Mouse (Mus musculus) C2C12 (cell line): Measurements from ENCODE around the gene Ehhadh. TPM values are rescaled to one million over a fixed set of nuclear protein-coding genes. Genes with fewer than 3 reads are reported as not detected.

Source experiments
- H3K27me3 ChIP-seq: one replicate; pipeline ENCODE4 v1.6.1; 2011; ENCODE audit not compliant: control insufficient read depth, insufficient read depth, insufficient read length
- H3K36me3 ChIP-seq: one replicate; pipeline ENCODE4 v1.6.1; 2011; ENCODE audit not compliant: control insufficient read depth, insufficient read depth
- H3K4me3 ChIP-seq: one replicate; pipeline ENCODE4 v1.5.1; 2011; ENCODE audit warnings: mild to moderate bottlenecking, control low read depth; ENCODE audit not compliant: poor library complexity, insufficient read depth, severe bottlenecking
- H3K79me2 ChIP-seq: one replicate; pipeline ENCODE4 v1.6.1; 2011; ENCODE audit not compliant: control insufficient read depth, insufficient read depth
- H3K79me3 ChIP-seq: one replicate; pipeline ENCODE4 v1.6.1; 2011; ENCODE audit warnings: low read depth, control low read depth
- H3ac ChIP-seq: one replicate; pipeline ENCODE3; 2011; ENCODE audit warnings: low read depth; ENCODE audit not compliant: control insufficient read depth, insufficient read length
- CEBPB ChIP-seq: IDR thresholded peaks from one replicate; pipeline ENCODE4 v1.6.1; 2011; ENCODE audit warnings: low read depth, mild to moderate bottlenecking, control low read depth, moderate library complexity
- CTCF ChIP-seq: IDR thresholded peaks from one replicate; pipeline ENCODE4 v1.5.1; 2011; ENCODE audit not compliant: control insufficient read depth, insufficient read depth, insufficient read length
- FOSL1 ChIP-seq: IDR thresholded peaks from one replicate; pipeline ENCODE4 v1.8.0; 2011; ENCODE audit warnings: mild to moderate bottlenecking, low read length; ENCODE audit not compliant: poor library complexity, insufficient read depth, severe bottlenecking
- MAX ChIP-seq: IDR thresholded peaks from one replicate; pipeline ENCODE4 v1.6.1; 2011; ENCODE audit warnings: mild to moderate bottlenecking, control low read depth
- MYOD1 ChIP-seq: IDR thresholded peaks from one replicate; pipeline ENCODE4 v1.6.1; 2011; ENCODE audit warnings: low read depth; ENCODE audit not compliant: control insufficient read depth, insufficient read length
- MYOG ChIP-seq: IDR thresholded peaks from one replicate; pipeline ENCODE4 v1.6.1; 2011; ENCODE audit not compliant: control insufficient read depth, insufficient read length; ENCODE audit errors: extremely low read depth
- USF1 ChIP-seq: IDR thresholded peaks from one replicate; pipeline ENCODE4 v1.6.1; 2011; ENCODE audit warnings: low read depth, mild to moderate bottlenecking, control low read depth, moderate library complexity
- polyA plus RNA-seq: library from polyadenylated mRNA; unstranded; fragments of >200 nt; fragmentation: generic; extraction: Trizol; gene quantifications from one replicate; pipeline ENCODE4 v1.2.1, GENCODE M21; 2012; ENCODE audit warnings: missing spikeins

Gene Ehhadh
- polyA plus RNA-seq, 1 experiment, result 0.15 TPM

- H3K79me3 ChIP-seq, result no peaks in the 10 kb centered on the region
- TF ChIP-seq USF1 (no peak), CEBPB (no peak), MYOG (no peak), MYOD1 (no peak), CTCF (no peak), MAX (no peak), FOSL1 (no peak)
Measured at GRCm38 (mm10) chr16:21768255-21768654, 19.4 kb downstream of the Ehhadh start.

GRCm38 (mm10) chr16:21758447-21758846 is 29.2 kb downstream of the Ehhadh start:
- no peaks in the 10 kb centered on the region for H3K79me2 ChIP-seq
- H3K4me3 ChIP-seq, result no peak overlapping the region
- no peaks in the 10 kb centered on the region for H3K36me3 ChIP-seq
- no peak overlapping the region for H3ac ChIP-seq
- no peaks in the 10 kb centered on the region for H3K79me3 ChIP-seq
- H3K27me3 ChIP-seq, result no peaks in the 10 kb centered on the region
- TF ChIP-seq CEBPB (no peak), MYOD1 (no peak), USF1 (no peak), CTCF (no peak), MYOG (no peak), MAX (no peak), FOSL1 (no peak)

More at GRCm38 (mm10) chr16:21768255-21768654, 19.4 kb downstream of the Ehhadh start:
- Histone ChIP-seq H3K36me3 (no peaks in the 10 kb centered on the region), H3K27me3 (peaks cover 13% of the 10 kb centered on the region), H3K79me2 (no peaks in the 10 kb centered on the region), H3ac (no peak overlapping the region), H3K4me3 (no peak overlapping the region)

GRCm38 (mm10) chr16:21743401-21743800 is 44.2 kb downstream of the Ehhadh start:
- H3K79me2 ChIP-seq, result no peaks in the 10 kb centered on the region
- no peak overlapping the region for H3ac ChIP-seq
- H3K79me3 ChIP-seq, result no peaks in the 10 kb centered on the region
- H3K4me3 ChIP-seq, result no peak overlapping the region
- H3K27me3 ChIP-seq, result no peaks in the 10 kb centered on the region
- TF ChIP-seq MYOG (no peak), MYOD1 (no peak), CTCF (no peak), MAX (no peak)
- H3K36me3 ChIP-seq, result no peaks in the 10 kb centered on the region

GRCm38 (mm10) chr16:21742898-21743297 is 44.7 kb downstream of the Ehhadh start:
- Histone ChIP-seq H3K79me3 (no peaks in the 10 kb centered on the region), H3K79me2 (no peaks in the 10 kb centered on the region), H3ac (no peak overlapping the region), H3K27me3 (no peaks in the 10 kb centered on the region), H3K4me3 (no peak overlapping the region), H3K36me3 (no peaks in the 10 kb centered on the region)
- TF ChIP-seq MYOG (no peak), MAX (no peak), MYOD1 (no peak), FOSL1 (no peak), CEBPB (no peak), USF1 (no peak), CTCF (no peak)

- H3K79me2 ChIP-seq, result no peaks in the 10 kb centered on the region
- no peaks in the 10 kb centered on the region for H3K36me3 ChIP-seq
- H3K79me3 ChIP-seq, result no peaks in the 10 kb centered on the region
- no peak overlapping the region for H3ac ChIP-seq
- no peak overlapping the region for H3K4me3 ChIP-seq
- no peaks in the 10 kb centered on the region for H3K27me3 ChIP-seq
- TF ChIP-seq CEBPB, result no peak
- no peak for TF ChIP-seq USF1
- TF ChIP-seq MAX, result no peak
- TF ChIP-seq FOSL1, result no peak
- no peak for TF ChIP-seq MYOD1
- no peak for TF ChIP-seq CTCF
- TF ChIP-seq MYOG, result no peak
Measured at GRCm38 (mm10) chr16:21742191-21742870, 45.3 kb downstream of the Ehhadh start.

GRCm38 (mm10) chr16:21741542-21741941 is 46.1 kb downstream of the Ehhadh start:
- TF ChIP-seq MAX (no peak), MYOG (no peak)
- H3K36me3 ChIP-seq, result no peaks in the 10 kb centered on the region
- no peak overlapping the region for H3ac ChIP-seq
- H3K27me3 ChIP-seq, result no peaks in the 10 kb centered on the region
- no peaks in the 10 kb centered on the region for H3K79me3 ChIP-seq
- H3K4me3 ChIP-seq, result no peak overlapping the region
- no peaks in the 10 kb centered on the region for H3K79me2 ChIP-seq
